In genomic region chr16:8424161-8424970, GRCm38 (mm10) we compare ENCODE assay signal across 10 mouse cellular contexts. TPM values are rescaled to one million over a fixed set of nuclear protein-coding genes. Genes with fewer than 3 reads are reported as not detected.
DNase-seq lines count a peak whose midpoint lies in the region; ATAC-seq and TF ChIP-seq lines count a peak whose summit lies in the region.
"Had no signal": no experiment of that assay in that cellular context is flagged by ENCODE, and none has a peak within 500 bp of the region (broad histone marks: within the 10 kb centered on the region; RNA-seq: fewer than 3 reads in every experiment).

No protein-coding gene starts in this region.

- 0 out of 2 replicates have a peak, but pooled peaks cover 3% of the 10 kb centered on the region for H3K4me1 ChIP-seq in heart, embryonic 11.5 days (ENCODE audit: control insufficient read depth, insufficient read depth, low read length)
- H3K4me1 ChIP-seq in cortical plate, adult 2 months (ENCODE audit: control insufficient read depth, insufficient read depth, low read length) = no peaks in the 10 kb centered on the region
- H3K4me1 ChIP-seq in hindbrain, embryonic 15.5 days (replicated peaks) = peaks cover 11% of the 10 kb centered on the region
- H3K4me1 ChIP-seq in limb, embryonic 13.5 days = peaks cover 9% of the 10 kb centered on the region
- H3K4me1 ChIP-seq in stomach, embryonic 15.5 days = no peaks in the 10 kb centered on the region

- H3K27me3 ChIP-seq in heart, embryonic 11.5 days (ENCODE audit: control insufficient read depth, insufficient read depth, low read length) = peaks cover 50% of the 10 kb centered on the region
- H3K27me3 ChIP-seq in hindbrain, embryonic 15.5 days = peaks cover 46% of the 10 kb centered on the region
- peaks cover 69% of the 10 kb centered on the region for H3K27me3 ChIP-seq in limb, embryonic 13.5 days
- H3K27me3 ChIP-seq in stomach, embryonic 15.5 days (replicated peaks) = peaks cover 37% of the 10 kb centered on the region

- no peak for TF ChIP-seq CTCF in cortical plate, adult 2 months (IDR thresholded peaks at IDR 0.05; ENCODE audit: extremely low read depth, insufficient read depth, low read length)

- H3K9ac ChIP-seq in heart, embryonic 11.5 days (ENCODE audit: low read depth, low read length) = no peak overlapping the region
- H3K9ac ChIP-seq in hindbrain, embryonic 15.5 days = peak overlapping the region; percentile 36
- H3K9ac ChIP-seq in limb, embryonic 13.5 days = peak overlapping the region; percentile 13; the same call in 1 of the 2 replicates
- H3K9ac ChIP-seq in stomach, embryonic 15.5 days = no peak overlapping the region

- no peaks in the 10 kb centered on the region for H3K9me3 ChIP-seq in heart, embryonic 11.5 days (replicated peaks; ENCODE audit: control insufficient read depth, low read length)
- H3K9me3 ChIP-seq in hindbrain, embryonic 15.5 days = no peaks in the 10 kb centered on the region
- H3K9me3 ChIP-seq in limb, embryonic 13.5 days = no peaks in the 10 kb centered on the region
- H3K9me3 ChIP-seq in stomach, embryonic 15.5 days = no peaks in the 10 kb centered on the region
- H3K9me3 ChIP-seq: G1E had no signal

- no peak overlapping the region for H3K27ac ChIP-seq in heart, embryonic 11.5 days (ENCODE audit: low read depth, low read length)
- no peak overlapping the region for H3K27ac ChIP-seq in cortical plate, adult 2 months (ENCODE audit: insufficient read depth, low read length)
- H3K27ac ChIP-seq in hindbrain, embryonic 15.5 days (replicated peaks) = no peak overlapping the region
- H3K27ac ChIP-seq in limb, embryonic 13.5 days = no peak overlapping the region
- no peak overlapping the region for H3K27ac ChIP-seq in stomach, embryonic 15.5 days

- peak overlapping the region; percentile 65 for H3K4me2 ChIP-seq in heart, embryonic 11.5 days
- peak overlapping the region; percentile 96 for H3K4me2 ChIP-seq in hindbrain, embryonic 15.5 days
- peak overlapping the region; percentile 71 for H3K4me2 ChIP-seq in limb, embryonic 13.5 days (replicated peaks)
- H3K4me2 ChIP-seq in stomach, embryonic 15.5 days = peak overlapping the region; percentile 58

- no peak for DNase-seq in heart, postnatal 25 days (ENCODE audit: low spot score)
- DNase-seq in lung, adult 18-20 months = no peak
- DNase-seq in cerebellum, adult 11-12 months = no peak

- no peaks in the 10 kb centered on the region for H3K36me3 ChIP-seq in heart, embryonic 11.5 days (ENCODE audit: control insufficient read depth, insufficient read depth, low read length)
- H3K36me3 ChIP-seq in hindbrain, embryonic 15.5 days = no peaks in the 10 kb centered on the region
- no peaks in the 10 kb centered on the region for H3K36me3 ChIP-seq in limb, embryonic 13.5 days
- H3K36me3 ChIP-seq in stomach, embryonic 15.5 days = no peaks in the 10 kb centered on the region
- H3K36me3 ChIP-seq: G1E had no signal

- 5% methylated on average over 43 of the region's 43 CpGs for WGBS in heart, embryonic 11.5 days (ENCODE audit: insufficient replicate concordance)
- WGBS in hindbrain, embryonic 15.5 days = 6% methylated on average over 43 of the region's 43 CpGs
- WGBS in limb, embryonic 13.5 days = 4% methylated on average over 42 of the region's 43 CpGs
- WGBS in stomach, embryonic 15.5 days = 5% methylated on average over 43 of the region's 43 CpGs

- no peak for ATAC-seq in heart, embryonic 11.5 days (replicated peaks; ENCODE audit: insufficient number of reproducible peaks, low FRiP score, low TSS enrichment)
- ATAC-seq in hindbrain, embryonic 15.5 days (ENCODE audit: low FRiP score, low read depth) = no peak
- no peak; the same call in 1 of the 2 replicates for ATAC-seq in limb, embryonic 13.5 days (ENCODE audit: low FRiP score, low read depth)
- ATAC-seq in stomach, embryonic 15.5 days (ENCODE audit: insufficient read depth, low FRiP score, low read depth) = no peak

- H3K4me3 ChIP-seq in heart, embryonic 11.5 days (ENCODE audit: low read depth, low read length) = peak overlapping the region; percentile 37
- H3K4me3 ChIP-seq in cortical plate, adult 2 months (ENCODE audit: insufficient read depth, low read length) = peak overlapping the region; percentile 17
- H3K4me3 ChIP-seq in hindbrain, embryonic 15.5 days = peak overlapping the region; percentile 44
- peak overlapping the region; percentile 44 for H3K4me3 ChIP-seq in limb, embryonic 13.5 days
- H3K4me3 ChIP-seq in stomach, embryonic 15.5 days (replicated peaks) = peak overlapping the region; percentile 33

- no peak for TF ChIP-seq POLR2A in cortical plate, adult 2 months (IDR thresholded peaks at IDR 0.05; ENCODE audit: extremely low read depth, insufficient read depth, low read length)

- intact Hi-C loops in heart, postnatal 25 days (cut with DNase I) = no loop called here

RNA-seq across cellular contexts. Expression of gene Tmem114, which starts 0.6 kb away (rescaled TPM):
- polyA plus RNA-seq in heart, embryonic 11.5 days (2014; fragmentation: Nextera tagmentation; extraction: Ambion mirVana) = not detected in 2 replicates
- not detected for total RNA-seq in heart, postnatal 25 days (2021)
- polyA plus RNA-seq in cortical plate, adult 2 months (2012; rRNA removed) = 1.5 and 2.2 TPM in 2 replicates
- 0.77 and 0.79 TPM in 2 replicates for polyA plus RNA-seq in hindbrain, embryonic 15.5 days (2015; fragmentation: Nextera tagmentation; extraction: Ambion mirVana)
- 0.13 and 0.23 TPM in 2 replicates for polyA plus RNA-seq in limb, embryonic 13.5 days (2015; fragmentation: Nextera tagmentation; extraction: Ambion mirVana)
- polyA plus RNA-seq in stomach, embryonic 15.5 days (2015; fragmentation: Nextera tagmentation; extraction: Ambion mirVana) = 0.15 TPM in 1 of 2 replicates, not detected in the other
- total RNA-seq: G1E; neutrophil, adult 5-6 weeks had no signal
- polyA plus RNA-seq: G1E had no signal

RNA-seq across cellular contexts. Expression of gene Mettl22, which starts 46.2 kb away (rescaled TPM):
- 39.7 and 45.3 TPM in 2 replicates for polyA plus RNA-seq in heart, embryonic 11.5 days (2014; fragmentation: Nextera tagmentation; extraction: Ambion mirVana)
- 10 to 100 TPM; 28.6 to 33.1 TPM for total RNA-seq in heart, postnatal 25 days (2021)
- 69.3 and 69.5 TPM in 2 replicates for polyA plus RNA-seq in cortical plate, adult 2 months (2012; rRNA removed)
- 43.8 and 51.7 TPM in 2 replicates for polyA plus RNA-seq in hindbrain, embryonic 15.5 days (2015; fragmentation: Nextera tagmentation; extraction: Ambion mirVana)
- 22.8 and 24.7 TPM in 2 replicates for polyA plus RNA-seq in limb, embryonic 13.5 days (2015; fragmentation: Nextera tagmentation; extraction: Ambion mirVana)
- polyA plus RNA-seq in stomach, embryonic 15.5 days (2015; fragmentation: Nextera tagmentation; extraction: Ambion mirVana) = 14.0 and 14.7 TPM in 2 replicates

Comparison
In these comparisons a context has a peak if more than half of its experiments do, and no peak if none do; other contexts are left out.
1. H3K9ac ChIP-seq: peak in hindbrain, embryonic 15.5 days (single experiment) and limb, embryonic 13.5 days (single experiment); none in heart, embryonic 11.5 days (single experiment) and stomach, embryonic 15.5 days (single experiment).
2. Peak in every context shown above with its lines, with median percentiles within 50 percentile points of each other: H3K4me2 ChIP-seq and H3K4me3 ChIP-seq.